Mouse (Mus musculus) liver, embryonic 13.5 days (tissue): ENCODE data around the gene Wnt7b. TPM values are rescaled to one million over a fixed set of nuclear protein-coding genes. Genes with fewer than 3 reads are reported as not detected.
A peak's percentile ranks its signal among the peaks of the same experiment; 100 is the strongest.

Experiments used
- ATAC-seq: fragments of 200-750 bp; cut with Nextera tagmentation; 2 replicates; pipeline ENCODE4 v1.8.0; 2017; ENCODE audit warnings: low read depth, mild to moderate bottlenecking, moderate number of reproducible peaks, moderate library complexity
- DNase-seq: peaks from one replicate; pipeline ENCODE4 v3.0.0; 2022
- H3K27ac ChIP-seq: fragments of 300-500 bp; sonication (generic); 2 replicates; pipeline ENCODE4 v1.5.1; 2015; ENCODE audit warnings: moderate library complexity, mild to moderate bottlenecking, inconsistent platforms
- H3K27me3 ChIP-seq: fragments of 300-500 bp; sonication (generic); 2 replicates; pipeline ENCODE4 v1.6.1; 2015; ENCODE audit warnings: mild to moderate bottlenecking, inconsistent platforms
- H3K36me3 ChIP-seq: fragments of 300-500 bp; sonication (generic); 2 replicates; pipeline ENCODE4 v1.6.1; 2015; ENCODE audit warnings: mild to moderate bottlenecking, inconsistent platforms
- H3K4me1 ChIP-seq: fragments of 300-500 bp; sonication (generic); replicated peaks from 2 replicates; pipeline ENCODE4 v1.6.1; 2015; ENCODE audit warnings: inconsistent platforms
- H3K4me2 ChIP-seq: fragments of 300-500 bp; sonication (generic); 2 replicates; pipeline ENCODE4 v1.6.1; 2015; ENCODE audit warnings: inconsistent platforms, mild to moderate bottlenecking, moderate library complexity
- H3K4me3 ChIP-seq: fragments of 300-500 bp; sonication (generic); replicated peaks from 2 replicates; pipeline ENCODE4 v1.5.1; 2015; ENCODE audit warnings: mild to moderate bottlenecking, inconsistent platforms
- H3K9ac ChIP-seq: fragments of 300-500 bp; sonication (generic); 2 replicates; pipeline ENCODE4 v1.6.1; 2015; ENCODE audit warnings: mild to moderate bottlenecking, inconsistent platforms
- H3K9me3 ChIP-seq: fragments of 300-500 bp; sonication (generic); replicated peaks from 2 replicates; pipeline ENCODE4 v1.6.1; 2016; ENCODE audit warnings: inconsistent platforms
- WGBS: fragments of 180-500 bp; shearing (Covaris S2); methylation state at CpG from one replicate; pipeline ENCODE4 v1.1.7; 2015; ENCODE audit not compliant: insufficient replicate concordance; 5-methylcytosine and 5-hydroxymethylcytosine counted together
- polyA plus RNA-seq: library from polyadenylated mRNA; unstranded; fragments of >200 nt; fragmentation: Nextera tagmentation; extraction: Ambion mirVana; gene quantifications from 2 replicates; pipeline ENCODE4 v1.2.1, GENCODE M21; 2015

The Wnt7b gene
- polyA plus RNA-seq, 1 experiment from 2014 or later: 0.35 TPM

DNA sequence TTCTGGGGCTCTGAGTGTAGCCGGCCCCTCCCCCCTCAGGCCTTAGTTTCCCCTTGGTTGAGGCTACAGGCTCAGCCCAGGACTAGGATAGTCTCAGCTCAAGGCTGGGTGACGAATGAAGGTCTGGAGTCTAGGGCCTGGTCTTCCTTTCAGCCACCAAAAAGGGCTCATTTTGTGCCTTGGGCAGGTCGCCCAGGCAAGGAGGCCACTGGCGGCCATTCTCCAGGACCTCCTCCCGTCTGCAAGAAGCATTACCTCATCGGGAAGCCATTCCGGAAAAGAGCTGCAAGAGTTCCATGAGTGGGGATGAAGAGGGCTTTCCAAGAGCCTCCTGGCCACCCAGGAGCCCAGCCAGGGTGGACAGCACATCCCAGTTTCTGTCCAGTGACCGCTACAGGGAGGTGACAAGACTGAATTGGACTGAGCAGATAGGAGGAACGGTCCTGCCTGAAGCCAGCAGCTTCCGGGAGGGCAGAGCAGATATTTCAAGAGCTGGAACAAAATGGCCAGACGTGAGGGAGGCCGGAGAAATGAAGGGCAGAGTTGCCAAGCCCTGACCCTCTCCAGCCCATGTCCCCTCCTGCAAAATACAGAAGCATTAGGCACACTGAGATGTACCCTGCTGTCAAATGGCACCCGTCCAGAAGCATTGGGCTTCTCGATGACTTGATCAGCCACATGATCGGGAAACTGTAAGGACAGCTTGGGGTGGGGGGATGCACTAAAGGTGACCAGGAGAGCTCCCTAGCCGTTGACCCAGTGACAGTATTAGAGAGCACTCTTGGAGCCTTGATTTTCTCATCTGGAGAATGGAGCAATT, 29.6 kb upstream of the Wnt7b start:
- WGBS: 61% methylated on average over 16 of the region's 16 CpGs
- no peak overlapping the region for H3K9ac ChIP-seq
- H3K4me2 ChIP-seq: no peak overlapping the region
- no peak overlapping the region for H3K4me3 ChIP-seq
- no peaks in the 10 kb centered on the region for H3K9me3 ChIP-seq
- DNase-seq (no peak), ATAC-seq (no peak)
- no peaks in the 10 kb centered on the region for H3K36me3 ChIP-seq
- no peak overlapping the region for H3K27ac ChIP-seq
- 0 out of 2 replicates have a peak, but pooled peaks cover 2% of the 10 kb centered on the region for H3K4me1 ChIP-seq
- H3K27me3 ChIP-seq: peaks cover 19% of the 10 kb centered on the region

DNA sequence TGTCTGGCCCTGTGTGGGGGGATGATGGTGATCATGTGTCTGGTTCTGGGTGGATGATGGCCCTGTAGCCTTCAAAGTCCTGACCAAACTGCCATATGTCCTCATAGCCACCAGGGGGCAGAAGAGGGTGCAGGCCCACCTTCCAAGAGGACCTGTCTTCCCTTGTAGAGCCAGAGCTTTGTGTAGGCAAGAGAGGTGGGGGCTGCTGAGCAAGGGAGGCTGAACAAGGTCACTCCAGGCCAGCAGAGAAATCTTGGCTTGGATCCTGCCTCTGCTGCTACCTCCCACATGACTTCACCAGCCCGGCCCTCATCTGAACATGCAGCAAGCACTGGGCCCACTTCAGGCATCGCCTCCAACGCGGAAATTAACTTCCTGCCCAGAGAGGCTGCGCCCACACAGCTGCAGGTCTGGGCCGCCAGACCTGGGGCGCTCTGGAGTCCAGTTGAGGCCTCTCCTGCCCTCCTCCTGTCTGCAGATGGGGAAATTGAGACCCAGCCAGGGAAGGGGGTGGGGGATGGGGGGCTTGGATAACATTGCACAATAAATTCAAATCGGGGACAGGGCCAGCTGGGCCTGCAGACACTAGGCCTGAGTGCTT, 28.4 kb upstream of the Wnt7b start:
- H3K9ac ChIP-seq: no peak overlapping the region
- DNase-seq: peak; percentile 32
- 40% methylated on average over 8 of the region's 8 CpGs for WGBS
- H3K9me3 ChIP-seq: no peaks in the 10 kb centered on the region
- H3K4me3 ChIP-seq: no peak overlapping the region
- H3K27me3 ChIP-seq: peaks cover 15% of the 10 kb centered on the region
- H3K36me3 ChIP-seq: no peaks in the 10 kb centered on the region
- ATAC-seq: peak; percentile 47
- 0 out of 2 replicates have a peak overlapping the region, but pooled peaks have one; percentile 24 for H3K27ac ChIP-seq
- H3K4me1 ChIP-seq: 0 out of 2 replicates have a peak, but pooled peaks cover 2% of the 10 kb centered on the region
- no peak overlapping the region for H3K4me2 ChIP-seq

DNA sequence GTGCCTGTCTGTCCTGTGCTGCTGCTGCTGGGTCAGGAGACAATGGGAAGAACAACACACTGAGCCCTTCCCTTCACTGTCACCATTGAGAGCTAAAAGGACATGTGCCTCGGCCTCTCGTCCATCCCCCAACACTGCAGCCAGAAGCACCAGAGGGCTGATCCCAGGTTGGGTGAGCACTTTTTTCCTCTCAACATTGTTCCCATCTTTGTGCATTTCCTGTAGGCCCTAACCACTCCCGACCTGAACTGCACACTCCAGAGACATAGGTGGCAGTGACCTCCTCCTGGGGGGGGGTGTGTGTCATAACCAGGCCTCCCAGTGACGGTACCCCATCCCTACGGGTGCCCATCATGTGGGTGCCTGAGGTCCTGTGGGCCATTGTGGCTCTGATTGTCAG, 27.8 kb upstream of the Wnt7b start:
- H3K27ac ChIP-seq: no peak overlapping the region
- H3K27me3 ChIP-seq: peaks cover 13% of the 10 kb centered on the region
- DNase-seq: no peak
- no peaks in the 10 kb centered on the region for H3K9me3 ChIP-seq
- no peak overlapping the region for H3K4me3 ChIP-seq
- H3K9ac ChIP-seq: no peak overlapping the region
- ATAC-seq: peak; percentile 37; the same call in 1 of the 2 replicates
- no peaks in the 10 kb centered on the region for H3K36me3 ChIP-seq
- WGBS: 45% methylated on average over 5 of the region's 5 CpGs
- H3K4me2 ChIP-seq: no peak overlapping the region
- 0 out of 2 replicates have a peak, but pooled peaks cover 2% of the 10 kb centered on the region for H3K4me1 ChIP-seq

DNA sequence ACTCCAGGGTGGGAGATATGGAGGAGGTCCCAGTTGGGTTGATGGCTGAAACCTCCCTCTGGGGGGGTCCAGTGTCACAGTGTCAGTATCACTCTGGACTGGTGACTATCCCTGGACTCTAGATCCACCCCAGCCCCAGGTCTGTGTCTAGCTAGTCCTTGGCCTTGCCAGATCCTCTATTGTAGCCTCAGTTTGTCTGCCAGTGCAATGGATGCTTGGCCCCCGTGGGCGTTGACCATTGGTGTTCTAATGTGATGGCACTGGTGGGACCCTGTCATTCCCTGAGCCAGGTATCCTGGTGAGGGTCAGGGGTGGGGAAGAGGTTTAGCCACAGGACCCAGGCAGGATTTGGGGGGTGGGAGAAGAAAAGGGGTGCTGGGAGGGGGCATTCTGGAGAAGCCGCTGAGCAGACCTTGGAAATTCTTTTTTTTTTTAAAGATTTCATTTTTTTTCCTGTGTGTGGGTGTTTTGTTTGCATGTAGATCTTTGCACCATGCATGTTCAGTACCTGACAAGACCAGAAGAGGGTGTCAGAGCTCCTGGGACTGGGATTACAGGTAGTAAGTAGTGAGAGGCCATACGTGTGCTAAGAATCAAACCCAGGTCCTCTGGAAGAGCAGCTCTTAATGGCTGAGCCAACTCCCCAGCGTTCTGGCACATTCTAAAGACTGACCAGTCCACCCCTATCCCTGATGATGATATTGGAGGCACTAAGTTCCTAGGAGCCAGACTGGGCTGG, 27.2 kb upstream of the Wnt7b start:
- Histone ChIP-seq H3K4me3 (no peak overlapping the region), H3K9me3 (no peaks in the 10 kb centered on the region), H3K36me3 (no peaks in the 10 kb centered on the region), H3K9ac (no peak overlapping the region), H3K27ac (no peak overlapping the region), H3K27me3 (peaks cover 6% of the 10 kb centered on the region), H3K4me2 (no peak overlapping the region), H3K4me1 (0 out of 2 replicates have a peak, but pooled peaks cover 2% of the 10 kb centered on the region)
- 54% methylated on average over 5 of the region's 5 CpGs for WGBS
- ATAC-seq (no peak), DNase-seq (no peak)

DNA sequence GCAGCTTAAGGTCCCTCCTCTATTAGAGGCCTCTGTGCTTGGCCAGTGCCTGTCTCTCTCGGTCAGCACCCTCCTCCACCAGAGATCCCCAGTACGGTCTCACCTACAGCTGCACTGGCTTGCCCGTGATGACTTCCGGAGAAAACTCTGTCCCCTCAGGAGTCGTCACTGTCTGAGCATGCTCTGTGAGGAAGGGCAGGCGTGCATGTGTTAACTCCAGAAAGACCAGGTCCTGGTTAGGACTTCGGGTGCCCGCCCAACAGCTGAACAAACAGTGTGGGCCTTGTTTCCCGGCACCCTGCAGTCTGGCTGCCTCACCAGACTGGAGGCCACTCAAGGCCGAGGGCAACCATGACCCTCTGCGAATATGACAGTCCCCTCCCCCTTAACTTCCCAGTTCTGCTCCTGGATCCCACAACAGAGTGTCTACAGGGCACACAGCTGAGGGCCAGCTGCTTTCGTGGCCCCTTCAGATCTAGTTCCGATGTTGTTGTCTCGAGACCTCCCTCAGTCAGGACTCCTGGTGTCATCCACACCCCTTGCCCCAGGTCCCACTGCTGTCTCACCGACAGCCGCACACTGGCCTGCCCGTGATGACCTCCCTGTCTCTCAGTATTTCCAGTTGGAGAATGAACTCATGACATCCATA, 23.8 kb upstream of the Wnt7b start:
- Histone ChIP-seq H3K9me3 (no peaks in the 10 kb centered on the region), H3K27ac (no peak overlapping the region), H3K27me3 (0 out of 2 replicates have a peak, but pooled peaks cover 4% of the 10 kb centered on the region), H3K4me2 (no peak overlapping the region), H3K36me3 (no peaks in the 10 kb centered on the region), H3K9ac (no peak overlapping the region), H3K4me1 (no peaks in the 10 kb centered on the region), H3K4me3 (no peak overlapping the region)
- WGBS: 53% methylated on average over 17 of the region's 17 CpGs
- no peak for ATAC-seq
- DNase-seq: no peak

DNA sequence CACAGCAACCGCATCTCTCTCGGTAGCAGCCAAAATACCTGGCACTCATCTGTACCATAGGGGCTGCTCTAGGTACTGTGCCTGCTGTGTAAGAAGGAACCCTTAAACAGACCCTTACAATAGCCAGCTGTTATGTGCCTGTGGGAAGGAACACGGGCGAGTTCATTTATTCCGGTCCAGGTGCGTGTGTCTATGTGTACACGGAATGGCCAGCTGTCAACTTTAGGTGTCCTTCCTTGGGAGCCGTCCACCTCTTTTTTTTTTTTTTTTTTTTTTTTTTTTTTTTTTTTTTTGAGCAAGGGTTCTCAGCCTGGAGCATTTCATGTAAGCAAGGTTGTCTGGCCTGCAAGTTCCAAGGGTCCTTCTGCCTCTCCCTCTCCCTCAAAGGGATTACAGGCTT, 22.7 kb upstream of the Wnt7b start:
- 67% methylated on average over 8 of the region's 8 CpGs for WGBS
- H3K36me3 ChIP-seq: no peaks in the 10 kb centered on the region
- DNase-seq: no peak
- no peak for ATAC-seq
- no peak overlapping the region for H3K4me2 ChIP-seq
- H3K9ac ChIP-seq: no peak overlapping the region
- H3K27me3 ChIP-seq: 0 out of 2 replicates have a peak, but pooled peaks cover 7% of the 10 kb centered on the region
- H3K4me3 ChIP-seq: no peak overlapping the region
- no peaks in the 10 kb centered on the region for H3K9me3 ChIP-seq
- no peaks in the 10 kb centered on the region for H3K4me1 ChIP-seq
- no peak overlapping the region for H3K27ac ChIP-seq

DNA sequence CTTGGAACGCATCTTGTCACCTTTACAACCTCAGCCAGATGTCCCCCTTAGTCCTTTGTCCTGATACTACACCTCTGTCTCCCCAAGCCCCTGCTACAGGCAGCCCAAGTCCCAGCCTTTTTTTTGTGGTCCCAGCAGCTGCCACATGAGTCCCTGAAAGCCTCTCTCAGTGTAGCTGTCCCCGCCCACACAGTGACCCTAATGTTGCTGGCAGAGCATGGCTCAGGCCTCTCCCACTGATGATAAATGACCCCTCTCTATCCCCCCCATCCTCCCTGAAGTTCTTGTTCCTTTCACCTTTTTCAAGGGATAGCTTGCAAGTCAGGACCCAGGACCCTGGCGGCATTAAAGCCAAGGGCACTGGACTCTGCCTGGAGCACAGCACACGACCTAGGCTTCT, 22.2 kb upstream of the Wnt7b start:
- no peaks in the 10 kb centered on the region for H3K4me1 ChIP-seq
- H3K36me3 ChIP-seq: no peaks in the 10 kb centered on the region
- 63% methylated on average over 4 of the region's 4 CpGs for WGBS
- no peak overlapping the region for H3K9ac ChIP-seq
- H3K4me3 ChIP-seq: no peak overlapping the region
- H3K4me2 ChIP-seq: no peak overlapping the region
- ATAC-seq: no peak
- no peaks in the 10 kb centered on the region for H3K9me3 ChIP-seq
- peaks cover 10% of the 10 kb centered on the region; the same call in 1 of the 2 replicates for H3K27me3 ChIP-seq
- H3K27ac ChIP-seq: no peak overlapping the region
- DNase-seq: no peak

DNA sequence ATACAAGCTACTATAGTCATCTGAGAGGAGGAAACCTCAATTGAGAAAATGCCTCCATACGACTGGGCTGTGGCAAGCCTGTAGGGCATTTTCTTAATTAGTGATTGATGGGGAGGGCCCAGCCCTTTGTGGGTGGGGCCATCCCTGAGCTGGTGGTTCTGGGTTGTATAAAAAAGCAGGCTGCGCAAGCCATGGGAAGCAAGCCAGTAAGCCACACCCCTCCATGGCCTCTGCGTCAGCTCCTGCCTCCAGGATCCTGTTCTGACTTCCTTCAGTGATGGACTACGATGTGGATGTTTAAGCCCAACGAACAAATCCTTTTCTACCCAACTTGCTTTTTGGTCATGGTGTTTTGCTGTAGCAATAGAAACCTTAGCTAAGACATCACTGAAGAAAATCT, 21.1 kb upstream of the Wnt7b start:
- no peak overlapping the region for H3K4me2 ChIP-seq
- no peak for ATAC-seq

DNA sequence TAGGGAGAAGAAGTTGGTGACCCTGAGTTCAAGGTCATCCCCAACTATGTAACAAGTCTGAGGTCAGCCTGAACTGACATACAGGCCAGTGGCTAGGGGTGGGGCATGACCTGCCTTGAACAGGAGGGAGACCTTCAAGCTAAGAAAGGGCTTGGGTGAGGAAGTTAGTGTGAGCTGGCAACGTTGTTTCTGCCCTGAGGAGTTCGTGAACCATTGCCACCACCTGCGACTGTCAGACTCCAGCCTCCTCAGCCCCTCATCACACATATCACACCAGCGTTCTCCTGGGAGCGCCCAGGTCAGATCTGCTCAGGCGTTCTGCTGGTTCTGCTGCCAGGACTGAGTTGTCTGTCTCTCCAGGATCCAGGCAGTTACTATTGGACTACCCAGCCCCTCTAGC, 20.5 kb upstream of the Wnt7b start:
- 53% methylated on average over 6 of the region's 6 CpGs for WGBS
- DNase-seq: no peak
- Histone ChIP-seq H3K9me3 (no peaks in the 10 kb centered on the region), H3K4me1 (no peaks in the 10 kb centered on the region), H3K9ac (no peak overlapping the region), H3K4me2 (no peak overlapping the region), H3K27me3 (peaks cover 10% of the 10 kb centered on the region; the same call in 1 of the 2 replicates), H3K36me3 (no peaks in the 10 kb centered on the region), H3K27ac (no peak overlapping the region), H3K4me3 (no peak overlapping the region)
- no peak for ATAC-seq

More for the DNA sequence above, 21.1 kb upstream of the Wnt7b start:
- no peak for DNase-seq
- no peak overlapping the region for H3K27ac ChIP-seq
- H3K9me3 ChIP-seq: no peaks in the 10 kb centered on the region
- H3K27me3 ChIP-seq: peaks cover 10% of the 10 kb centered on the region; the same call in 1 of the 2 replicates
- H3K9ac ChIP-seq: no peak overlapping the region
- H3K4me1 ChIP-seq: no peaks in the 10 kb centered on the region
- 51% methylated on average over 5 of the region's 5 CpGs for WGBS
- no peaks in the 10 kb centered on the region for H3K36me3 ChIP-seq
- no peak overlapping the region for H3K4me3 ChIP-seq

DNA sequence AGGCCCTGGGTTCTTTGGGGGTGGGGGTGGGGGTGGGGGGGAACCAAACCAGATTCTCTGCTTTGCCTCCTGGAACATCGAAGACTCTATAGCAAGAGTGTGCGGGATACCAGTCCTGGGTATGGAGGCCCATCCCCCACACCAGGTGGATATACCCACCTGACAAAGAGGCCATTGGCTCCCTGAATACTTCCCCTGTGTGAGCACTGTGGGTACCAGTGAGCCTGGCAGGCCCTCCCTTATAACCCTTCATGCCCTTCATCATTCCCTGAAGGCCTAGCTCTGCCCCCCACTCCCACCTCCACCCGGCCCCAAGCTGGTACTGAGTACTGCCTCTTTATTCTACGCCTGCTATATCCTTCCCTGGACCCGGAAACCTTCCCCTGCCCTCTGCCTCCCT, 19.7 kb upstream of the Wnt7b start:
- Histone ChIP-seq H3K36me3 (no peaks in the 10 kb centered on the region), H3K4me1 (no peaks in the 10 kb centered on the region), H3K4me3 (no peak overlapping the region), H3K27ac (no peak overlapping the region), H3K9me3 (no peaks in the 10 kb centered on the region), H3K27me3 (peaks cover 10% of the 10 kb centered on the region; the same call in 1 of the 2 replicates), H3K4me2 (no peak overlapping the region), H3K9ac (no peak overlapping the region)
- WGBS: 74% methylated on average over 5 of the region's 5 CpGs
- ATAC-seq (no peak), DNase-seq (no peak)

DNA sequence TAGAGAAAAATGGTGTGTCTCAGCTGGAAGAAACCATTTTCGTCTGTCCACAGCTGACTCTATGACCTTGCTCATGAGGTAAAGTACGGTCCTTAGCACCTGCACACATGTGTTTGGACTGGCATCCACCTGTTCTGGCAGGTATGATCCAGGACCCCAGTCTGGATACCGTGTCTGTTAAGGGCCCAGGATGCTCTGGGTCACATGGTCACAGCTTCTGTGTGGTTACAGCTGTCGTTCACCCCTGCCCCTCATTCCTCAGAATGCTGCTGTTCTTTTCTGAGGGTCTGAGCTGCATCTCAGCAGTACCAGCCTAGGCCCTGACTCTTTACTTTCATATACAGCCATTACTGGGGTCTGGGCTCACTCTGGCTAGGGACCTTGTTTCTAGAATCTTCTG, 18.9 kb upstream of the Wnt7b start:
- WGBS: 51% methylated on average over 4 of the region's 4 CpGs
- peaks cover 10% of the 10 kb centered on the region; the same call in 1 of the 2 replicates for H3K27me3 ChIP-seq
- no peak overlapping the region for H3K27ac ChIP-seq
- no peak overlapping the region for H3K9ac ChIP-seq
- H3K9me3 ChIP-seq: no peaks in the 10 kb centered on the region
- no peaks in the 10 kb centered on the region for H3K36me3 ChIP-seq
- ATAC-seq: no peak
- DNase-seq: no peak
- H3K4me3 ChIP-seq: no peak overlapping the region
- no peaks in the 10 kb centered on the region for H3K4me1 ChIP-seq
- no peak overlapping the region for H3K4me2 ChIP-seq
